Mouse (Mus musculus): ENCODE measurements around the gene Pard3b.
A peak's percentile ranks its signal among the peaks of the same experiment; 100 is the strongest.

Pard3b gene

DNA sequence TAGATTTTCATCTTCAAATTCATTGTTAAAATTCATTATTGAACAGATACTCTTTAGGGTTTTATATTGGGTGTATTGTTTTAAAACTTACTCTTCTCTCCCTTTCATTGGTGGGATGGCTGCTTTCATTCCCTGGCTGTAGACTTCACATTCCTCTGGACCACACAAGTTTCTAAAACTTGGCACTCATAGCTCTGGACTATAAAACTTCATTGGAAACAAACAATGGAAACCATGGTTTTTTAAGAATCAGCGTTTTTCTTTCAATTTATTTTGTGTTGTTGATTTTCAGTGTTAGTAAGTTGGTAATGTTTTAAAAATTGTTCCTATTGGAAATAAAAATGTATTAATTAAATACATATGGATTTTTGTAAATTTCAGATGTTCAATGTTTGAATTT lies 118.1 kb downstream of the Pard3b start:
- DNase-seq = no peak

DNA sequence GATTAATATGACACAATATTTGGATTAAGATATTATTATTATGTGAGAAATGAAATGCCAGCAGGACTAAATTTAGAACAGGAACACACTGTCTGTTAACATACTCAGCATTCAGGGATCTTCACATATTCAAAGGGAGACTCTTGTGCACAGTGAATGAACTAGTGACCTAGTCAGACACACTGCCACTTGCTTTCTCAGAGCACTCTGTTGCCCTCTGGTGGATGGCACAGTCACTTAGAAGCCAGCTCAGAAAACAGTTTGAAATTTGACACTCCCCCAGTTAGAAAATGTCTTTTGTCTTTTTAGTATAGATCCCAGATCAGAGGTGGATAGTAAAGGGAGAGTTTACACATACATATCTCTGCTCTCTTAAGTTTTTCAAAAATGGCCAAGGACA lies 132.6 kb downstream of the Pard3b start:
- peak; percentile 67 for DNase-seq

- DNase-seq = no peak
These were observed 140.1 kb downstream of the Pard3b start for GRCm38 (mm10) chr1:61778731-61779130.

DNA sequence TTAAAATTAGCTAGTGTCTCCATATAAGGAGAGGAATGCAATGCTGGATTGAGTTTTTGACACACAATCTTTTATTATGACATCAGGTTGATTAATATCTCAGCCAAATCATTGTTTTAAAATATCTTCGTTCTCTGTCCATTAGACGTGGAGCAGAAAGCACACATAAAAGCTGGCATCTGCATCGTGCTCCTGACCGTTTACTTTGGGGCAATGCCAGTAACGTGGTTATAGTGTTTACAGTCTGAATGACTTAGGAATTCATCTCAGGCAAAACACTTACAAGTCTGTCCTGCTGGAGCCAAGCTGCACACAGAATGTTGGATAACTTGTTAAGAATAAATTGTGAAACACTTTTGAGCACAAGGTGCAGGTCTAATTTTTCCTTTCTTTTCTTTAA lies 141.3 kb downstream of the Pard3b start:
- peak; percentile 15 for DNase-seq

- no peak for DNase-seq
These were observed 157.7 kb downstream of the Pard3b start for GRCm38 (mm10) chr1:61796296-61796695.

- DNase-seq = no peak
These were observed 181.6 kb downstream of the Pard3b start for GRCm38 (mm10) chr1:61820213-61820612.

GRCm38 (mm10) chr1:61825560-61826191 lies 187.1 kb downstream of the Pard3b start:
- no peak for DNase-seq

- no peak for DNase-seq
These were observed 198.5 kb downstream of the Pard3b start for GRCm38 (mm10) chr1:61837006-61837544.

DNA sequence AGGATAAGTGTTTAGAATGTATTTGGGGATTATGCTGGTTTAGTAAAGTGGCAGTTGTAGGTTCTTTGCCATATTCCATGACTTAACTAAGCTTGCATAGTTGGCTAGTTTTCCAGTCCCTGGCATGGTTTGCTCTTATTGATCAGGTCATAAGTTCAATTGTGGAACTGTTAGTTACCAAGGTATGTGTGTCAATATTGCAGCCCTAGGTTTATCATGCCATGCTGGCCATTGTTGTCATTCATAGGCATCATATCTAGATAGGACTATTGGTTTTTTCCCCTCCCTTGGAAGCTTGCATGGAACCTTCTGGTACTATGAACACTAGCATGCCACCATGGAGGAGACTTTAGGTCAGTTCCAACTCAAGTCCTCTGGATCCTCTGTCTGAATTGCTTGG lies 208.0 kb downstream of the Pard3b start:
- DNase-seq = no peak

DNA sequence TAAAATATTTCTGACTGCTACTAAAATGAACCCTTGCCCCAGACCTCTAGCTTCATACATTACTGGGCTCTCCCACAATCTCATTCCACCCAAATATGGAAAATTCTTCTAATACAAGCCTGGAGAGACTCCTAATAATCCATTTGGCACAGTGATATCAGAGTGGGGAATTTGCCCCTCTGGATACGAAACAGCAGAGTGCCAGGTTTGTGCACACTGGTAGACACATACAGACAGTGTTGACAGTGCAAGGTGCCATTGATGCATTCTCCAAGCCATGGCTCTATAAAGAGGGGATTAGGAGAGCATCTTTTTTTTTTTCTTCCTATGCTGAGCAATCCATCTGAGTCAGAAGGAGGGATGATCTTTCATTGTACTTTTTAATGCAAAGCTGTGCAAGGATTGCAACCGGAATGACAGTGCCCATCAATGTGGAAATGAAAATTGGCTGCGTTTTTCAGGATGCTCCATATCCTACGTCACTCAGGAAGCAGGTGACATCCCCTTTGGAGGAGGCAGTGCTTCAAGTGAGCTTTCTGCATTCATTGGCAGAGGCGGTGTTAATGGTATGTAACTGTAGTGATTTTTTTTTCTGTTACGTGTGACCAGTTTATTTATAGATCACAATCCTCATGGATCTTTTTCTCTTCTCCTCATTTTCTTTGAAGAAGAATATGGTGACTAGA lies 210.5 kb downstream of the Pard3b start:
- DNase-seq = no peak

DNA sequence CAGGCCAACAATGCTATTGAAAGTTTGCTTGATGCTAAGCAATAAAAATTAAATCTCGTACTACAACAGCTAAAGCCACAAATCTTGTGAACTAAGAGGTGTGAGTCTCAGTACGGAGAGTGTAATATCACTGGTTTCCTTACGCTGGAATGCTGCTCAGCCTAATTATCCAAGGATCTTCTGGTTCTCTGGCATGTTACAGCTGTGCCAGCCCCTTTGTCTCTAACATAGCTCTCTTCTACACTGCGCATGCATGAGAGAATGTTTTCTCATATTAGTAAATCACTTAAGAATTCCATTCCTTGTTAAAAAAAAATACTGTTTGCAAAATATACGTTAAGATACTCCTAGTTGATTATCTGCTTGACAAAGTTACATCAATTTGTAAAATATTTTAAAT lies 211.8 kb downstream of the Pard3b start:
- no peak for DNase-seq

- no peak for DNase-seq
These were observed 212.6 kb downstream of the Pard3b start for GRCm38 (mm10) chr1:61851176-61851575.

- DNase-seq = no peak
These were observed 228.9 kb downstream of the Pard3b start for GRCm38 (mm10) chr1:61867286-61868082.

DNA sequence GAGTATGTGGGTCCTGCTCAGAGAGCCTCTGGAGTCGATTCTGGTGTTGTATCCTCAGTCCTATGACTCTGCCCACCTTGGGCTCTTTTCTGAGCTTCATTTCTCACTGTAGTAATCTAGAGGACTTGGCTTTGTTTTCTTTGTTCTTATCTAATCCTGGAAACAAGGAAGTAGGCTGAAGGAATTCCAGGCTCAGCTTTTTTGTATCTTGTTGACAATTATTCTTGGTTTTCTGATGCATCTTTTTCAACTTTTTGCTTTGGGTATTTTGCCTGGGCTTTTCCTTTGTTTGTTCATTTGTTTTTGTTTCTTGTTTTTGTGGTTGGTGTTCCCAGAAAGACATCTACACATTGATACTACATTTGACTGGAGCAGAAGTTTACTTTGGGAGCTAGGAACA lies 236.3 kb downstream of the Pard3b start:
- no peak for DNase-seq

- DNase-seq = no peak
These were observed 241.3 kb downstream of the Pard3b start for GRCm38 (mm10) chr1:61879706-61880470.

DNA sequence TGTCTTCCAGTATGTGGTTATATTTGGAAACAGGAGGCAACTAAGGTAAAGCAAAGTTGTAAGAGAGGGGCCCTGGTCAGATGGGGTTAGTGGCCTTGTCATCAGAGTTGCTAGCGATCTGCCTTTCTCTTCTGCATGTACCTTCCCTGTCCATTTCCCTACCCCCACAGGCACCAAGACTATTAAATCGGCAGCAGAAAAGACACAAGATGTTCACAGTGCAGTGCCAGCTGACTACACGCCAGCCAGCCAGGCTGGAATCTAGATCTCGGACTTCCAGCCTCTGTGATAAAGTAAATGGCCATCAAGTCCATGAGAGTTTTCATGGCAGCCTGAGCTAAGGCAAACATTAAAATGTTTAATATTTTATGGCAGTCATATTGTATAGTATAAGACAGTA lies 257.4 kb downstream of the Pard3b start:
- no peak for DNase-seq

- DNase-seq = no peak
These were observed 264.8 kb downstream of the Pard3b start for GRCm38 (mm10) chr1:61903271-61904007.

- no peak for DNase-seq
These were observed 265.4 kb downstream of the Pard3b start for GRCm38 (mm10) chr1:61904036-61904435.

GRCm38 (mm10) chr1:61912931-61913330 lies 274.3 kb downstream of the Pard3b start:
- DNase-seq = no peak

DNA sequence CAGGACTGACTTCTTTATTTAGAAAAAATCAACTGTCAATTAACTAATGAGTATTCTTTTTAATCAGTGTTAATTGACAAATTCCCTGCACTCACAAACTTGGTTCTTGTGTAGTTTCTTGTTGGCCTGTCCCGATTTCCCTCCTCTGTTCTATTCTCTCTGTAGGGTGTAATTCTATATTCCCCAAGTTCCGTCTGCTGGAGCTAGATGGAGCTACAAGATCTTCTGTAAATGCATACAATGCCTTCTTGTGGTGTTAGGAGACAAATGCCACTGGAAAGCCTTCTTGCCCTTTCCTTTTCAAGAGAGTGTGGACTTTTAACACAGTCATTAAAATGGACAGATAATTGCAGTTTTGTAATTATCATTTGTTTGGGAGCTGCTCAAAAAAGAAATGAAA lies 286.3 kb downstream of the Pard3b start:
- DNase-seq = no peak

GRCm38 (mm10) chr1:61925541-61925940 lies 286.9 kb downstream of the Pard3b start:
- DNase-seq = no peak

GRCm38 (mm10) chr1:61928131-61928761 lies 289.6 kb downstream of the Pard3b start:
- no peak for DNase-seq
